Mouse (Mus musculus): ENCODE results near the gene Olfr301. TPM values are rescaled to one million over a fixed set of nuclear protein-coding genes. Genes with fewer than 3 reads are reported as not detected.

The Olfr301 gene
- not detected in 2 replicates for polyA plus RNA-seq (2012)

DNA sequence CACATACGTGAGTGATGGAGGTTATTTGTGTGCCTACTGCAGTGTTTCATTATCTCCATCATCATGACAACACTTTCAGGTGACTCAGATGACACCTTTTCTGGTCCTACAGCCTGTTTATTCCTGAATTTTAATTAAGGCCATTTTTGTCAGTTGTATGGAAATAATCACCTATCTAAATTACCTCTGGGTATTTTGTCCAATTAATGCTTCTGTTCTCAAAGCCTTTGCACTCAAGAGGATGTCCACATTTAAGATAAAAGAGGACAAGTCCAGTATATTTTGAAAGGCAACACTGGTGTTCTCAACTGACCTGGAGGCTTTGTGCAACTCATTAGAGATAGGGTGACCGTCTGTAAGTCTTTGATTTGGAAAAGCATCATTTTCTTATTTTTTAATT, at the start of gene Olfr301:
Gene Olfr301, plus strand, starts transcription at position 301 of the 400 bp plus-strand sequence.

DNA sequence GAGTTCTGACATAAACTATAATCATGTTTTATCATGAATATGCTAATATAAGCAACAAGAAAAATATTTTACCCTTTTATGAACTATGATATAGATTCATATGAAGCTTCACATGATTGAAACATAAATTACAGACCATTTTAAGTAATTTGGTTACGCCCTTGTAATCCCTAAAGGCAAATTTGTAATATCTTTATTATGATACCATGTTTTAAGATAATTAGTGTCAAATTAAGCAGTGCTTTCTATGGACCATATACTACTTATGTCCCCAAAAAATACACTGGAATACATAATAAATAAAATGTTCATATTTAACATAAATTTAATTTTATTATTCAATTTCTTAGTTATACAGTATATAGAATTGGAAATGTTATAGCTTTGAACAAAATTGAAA, 36.8 kb upstream of the Olfr301 start, which contains the start of gene Olfr305:
Gene Olfr305, minus strand, starts transcription at position 101 of the 400 bp plus-strand sequence.

GRCm38 (mm10) chr7:86386558-86386957, 17.1 kb upstream of the Olfr301 start, which contains the start of gene Olfr304:
Gene Olfr304 (minus strand): TSS chr7:86386658.

GRCm38 (mm10) chr7:86397689-86398088, 6.0 kb upstream of the Olfr301 start, which contains the start of gene Olfr303:
Gene Olfr303 (minus strand): TSS chr7:86397789.

GRCm38 (mm10) chr7:86459621-86460020, 56.0 kb downstream of the Olfr301 start, which contains the start of gene Olfr299:
Gene Olfr299 (plus strand): TSS chr7:86459921.

Other genes with a start within 250 kb of the Olfr301 start
- 0.01 TPM in 1 of 2 replicates, not detected in the other for gene Vmn2r75, start 232.1 kb upstream of the Olfr301 start, polyA plus RNA-seq (2012)
- gene Vmn2r76, start 157.5 kb upstream of the Olfr301 start, polyA plus RNA-seq (2012) = 0.01 TPM in 2 replicates
- not detected in 2 replicates for gene Olfr310, start 126.7 kb upstream of the Olfr301 start, polyA plus RNA-seq (2012)
- 0.02 TPM in 1 of 2 replicates, not detected in the other for gene Olfr309, start 90.1 kb upstream of the Olfr301 start, polyA plus RNA-seq (2012)
- not detected in 2 replicates for gene Olfr308, start 78.2 kb upstream of the Olfr301 start, polyA plus RNA-seq (2012)
- not detected in 2 replicates for gene Olfr307, start 66.3 kb upstream of the Olfr301 start, polyA plus RNA-seq (2012)
- gene Olfr305, start 36.9 kb upstream of the Olfr301 start, polyA plus RNA-seq (2012) = not detected in 2 replicates
- gene Olfr304, start 17.2 kb upstream of the Olfr301 start, polyA plus RNA-seq (2012) = not detected in 2 replicates
- gene Olfr303, start 6.1 kb upstream of the Olfr301 start, polyA plus RNA-seq (2012) = not detected in 2 replicates
- not detected in 2 replicates for gene Olfr299, start 56.1 kb downstream of the Olfr301 start, polyA plus RNA-seq (2012)
- gene Olfr298, start 88.6 kb downstream of the Olfr301 start, polyA plus RNA-seq (2012) = not detected in 2 replicates
- not detected in 2 replicates for gene Olfr297, start 116.1 kb downstream of the Olfr301 start, polyA plus RNA-seq (2012)
- 0.01 TPM in 1 of 2 replicates, not detected in the other for gene Olfr295, start 180.0 kb downstream of the Olfr301 start, polyA plus RNA-seq (2012)
- not detected in 2 replicates for gene Olfr294, start 212.8 kb downstream of the Olfr301 start, polyA plus RNA-seq (2012)
- gene Olfr293, start 245.2 kb downstream of the Olfr301 start, polyA plus RNA-seq (2012) = not detected in 2 replicates

All from megakaryocyte-erythroid progenitor cell, adult 5 weeks (primary cell).